Mouse (Mus musculus) heart, postnatal 0 days (tissue): ENCODE results near the gene Gbf1.

ENCODE experiments used
- CTCF ChIP-seq: IDR thresholded peaks from 2 replicates; pipeline ENCODE4 v1.5.1; 2016; ENCODE audit warnings: antibody characterized with exemption, control low read depth, low read depth
- EP300 ChIP-seq: IDR thresholded peaks from 2 replicates; pipeline ENCODE4 v1.6.1; 2016; ENCODE audit warnings: antibody characterized with exemption, low read depth

DNA sequence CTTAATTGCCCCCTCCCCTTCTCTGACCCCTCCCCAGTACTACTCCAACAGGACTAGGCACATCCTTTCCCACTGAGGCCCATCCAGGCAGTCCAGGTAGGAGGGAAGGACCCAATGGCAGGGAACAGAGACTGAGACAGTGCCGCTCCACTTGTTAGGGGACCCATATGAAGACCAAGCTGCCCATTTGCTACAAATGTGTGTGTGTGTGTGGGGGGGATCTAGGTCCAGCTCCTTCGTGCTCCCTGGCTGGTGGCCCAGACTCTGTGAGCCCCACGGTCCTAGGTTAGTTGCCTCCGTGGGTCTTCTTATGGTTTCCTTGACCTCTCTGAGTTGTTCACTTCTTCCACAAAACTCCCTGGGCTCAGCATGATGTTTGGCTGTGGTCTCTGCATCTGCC lies 26.0 kb upstream of the Gbf1 start:
- TF ChIP-seq CTCF (no peak), EP300 (no peak)
